Mouse (Mus musculus) kidney, adult 2 months (tissue): ENCODE measurements around the gene Golga2. TPM values are rescaled to one million over a fixed set of nuclear protein-coding genes. Genes with fewer than 3 reads are reported as not detected.

ENCODE experiments used
- DNase-seq: peaks from one replicate; pipeline ENCODE4 v3.0.0; 2021
- H3K27ac ChIP-seq: fragments of 200-500 bp; 2 replicates; pipeline ENCODE4 v1.5.1; 2012; ENCODE audit warnings: low read depth, low read length, control low read depth, inconsistent platforms; ENCODE audit not compliant: insufficient read depth
- H3K27me3 ChIP-seq: fragments of 200-500 bp; replicated peaks from 2 replicates; pipeline ENCODE4 v1.6.1; 2012; ENCODE audit warnings: mild to moderate bottlenecking, moderate library complexity, low read length, inconsistent platforms; ENCODE audit not compliant: control insufficient read depth, insufficient read depth
- H3K36me3 ChIP-seq: fragments of 200-500 bp; 2 replicates; pipeline ENCODE4 v1.6.1; 2012; ENCODE audit warnings: mild to moderate bottlenecking, moderate library complexity, low read length, inconsistent platforms; ENCODE audit not compliant: control insufficient read depth, insufficient read depth
- H3K4me1 ChIP-seq: fragments of 200-500 bp; 2 replicates; pipeline ENCODE4 v1.6.1; 2011; ENCODE audit warnings: low read length; ENCODE audit not compliant: control insufficient read depth, insufficient read depth
- H3K4me3 ChIP-seq: fragments of 200-500 bp; 2 replicates; pipeline ENCODE4 v1.5.1; 2011; ENCODE audit warnings: mild to moderate bottlenecking, low read depth, low read length, control low read depth; ENCODE audit not compliant: insufficient read depth
- CTCF ChIP-seq: fragments of 200-500 bp; conservative IDR thresholded peaks from 2 replicates; pipeline ENCODE4 v1.5.1; 2011; ENCODE audit warnings: low read depth, mild to moderate bottlenecking, control low read depth, low read length, moderate library complexity, mixed read lengths; ENCODE audit not compliant: insufficient read depth, insufficient read length
- POLR2A ChIP-seq: fragments of 200-500 bp; IDR thresholded peaks from one replicate; pipeline ENCODE4 v1.6.1; 2011; ENCODE audit warnings: low read depth, low read length, control low read depth
- WGBS: fragments of 180-500 bp; shearing (Covaris S2); methylation state at CpG from one replicate; pipeline ENCODE4 v1.1.7; 2018; 5-methylcytosine and 5-hydroxymethylcytosine counted together
- polyA plus RNA-seq: library from polyadenylated mRNA; depleted of rRNA; stranded (reverse); fragments of >200 nt; gene quantifications from 2 replicates; pipeline ENCODE4 v1.2.3, GENCODE M21; 2012

Gene Golga2
- polyA plus RNA-seq, 1 experiment = 31.2 TPM

GRCm38 (mm10) chr2:32317791-32318417 is 30.7 kb downstream of the Golga2 start:
- no peak for TF ChIP-seq CTCF
- TF ChIP-seq POLR2A = no peak
- no peak overlapping the region for H3K27ac ChIP-seq
- peak; percentile 53 for DNase-seq

GRCm38 (mm10) chr2:32318709-32319585 is 31.8 kb downstream of the Golga2 start:
- Histone ChIP-seq H3K27ac (no peak overlapping the region), H3K36me3 (no peaks in the 10 kb centered on the region), H3K4me1 (no peaks in the 10 kb centered on the region), H3K4me3 (peak overlapping the region; percentile 50; the same call in 1 of the 2 replicates), H3K27me3 (no peaks in the 10 kb centered on the region)
- no peak for DNase-seq
- 64% methylated on average over 14 of the region's 14 CpGs for WGBS
- TF ChIP-seq CTCF (no peak), POLR2A (no peak)

More at GRCm38 (mm10) chr2:32317791-32318417, 30.7 kb downstream of the Golga2 start:
- no peaks in the 10 kb centered on the region for H3K4me1 ChIP-seq
- no peaks in the 10 kb centered on the region for H3K27me3 ChIP-seq
- WGBS = 17% methylated on average over 18 of the region's 19 CpGs
- H3K4me3 ChIP-seq = peak overlapping the region; percentile 50
- H3K36me3 ChIP-seq = no peaks in the 10 kb centered on the region

GRCm38 (mm10) chr2:32319586-32320580 is 32.7 kb downstream of the Golga2 start:
- H3K36me3 ChIP-seq = no peaks in the 10 kb centered on the region
- no peak overlapping the region for H3K27ac ChIP-seq
- 44% methylated on average over 9 of the region's 9 CpGs for WGBS
- no peaks in the 10 kb centered on the region for H3K27me3 ChIP-seq
- DNase-seq = no peak
- H3K4me1 ChIP-seq = no peaks in the 10 kb centered on the region
- no peak for TF ChIP-seq POLR2A
- no peak for TF ChIP-seq CTCF
- H3K4me3 ChIP-seq = no peak overlapping the region

GRCm38 (mm10) chr2:32320721-32321120 is 33.5 kb downstream of the Golga2 start:
- Histone ChIP-seq H3K27me3 (no peaks in the 10 kb centered on the region), H3K4me1 (no peaks in the 10 kb centered on the region), H3K4me3 (no peak overlapping the region), H3K27ac (no peak overlapping the region), H3K36me3 (no peaks in the 10 kb centered on the region)
- DNase-seq = no peak
- TF ChIP-seq POLR2A (no peak), CTCF (no peak)
- WGBS = 71% methylated on average over 11 of the region's 11 CpGs

- Histone ChIP-seq H3K4me1 (no peaks in the 10 kb centered on the region), H3K27me3 (no peaks in the 10 kb centered on the region), H3K27ac (no peak overlapping the region), H3K36me3 (no peaks in the 10 kb centered on the region), H3K4me3 (no peak overlapping the region)
- peak; percentile 45 for DNase-seq
- TF ChIP-seq POLR2A (no peak), CTCF (no peak)
- WGBS = 59% methylated on average over 9 of the region's 9 CpGs
Measured at GRCm38 (mm10) chr2:32321591-32322298, 34.6 kb downstream of the Golga2 start.
